11 mouse cellular contexts compared by ENCODE assay signal in the genomic region with DNA sequence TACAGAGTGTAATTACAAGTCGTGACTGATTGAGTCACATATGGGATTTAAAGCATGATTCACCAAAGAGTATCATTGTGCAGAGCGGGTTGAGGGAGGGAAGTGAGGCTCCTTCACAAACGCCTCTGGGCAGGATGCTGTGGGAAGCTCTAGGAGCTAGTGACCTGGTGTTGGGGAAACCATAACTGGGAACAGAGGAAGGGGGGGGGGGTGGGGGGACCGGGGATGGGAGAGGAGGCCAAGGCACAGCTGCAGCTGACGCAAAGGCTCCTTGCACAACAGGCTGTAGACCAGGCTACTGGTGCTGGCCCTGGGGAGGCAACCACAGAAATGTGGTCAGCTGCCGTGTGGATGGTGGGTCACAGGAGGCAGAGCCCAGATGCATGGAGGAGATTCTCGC.
DNase-seq lines count a peak whose midpoint lies in the region; ATAC-seq lines count a peak whose summit lies in the region.
"Had no signal": no experiment of that assay in that cellular context is flagged by ENCODE, and none has a peak within 500 bp of the region (broad histone marks: within the 10 kb centered on the region; RNA-seq: fewer than 3 reads in every experiment).

No protein-coding gene starts in this region.

- H3K27me3 ChIP-seq in heart, embryonic 16.5 days (ENCODE audit: control insufficient read depth, insufficient read depth, low read length): no peaks in the 10 kb centered on the region
- H3K27me3 ChIP-seq in lung, embryonic 15.5 days: no peaks in the 10 kb centered on the region
- H3K27me3 ChIP-seq: forebrain, embryonic 15.5 days had no signal

- H3K4me2 ChIP-seq in heart, embryonic 16.5 days (ENCODE audit: low read depth, low read length): no peak overlapping the region
- no peak overlapping the region for H3K4me2 ChIP-seq in lung, embryonic 15.5 days
- H3K4me2 ChIP-seq: forebrain, embryonic 15.5 days; midbrain, embryonic 11.5 days had no signal

- H3K4me3 ChIP-seq in heart, embryonic 16.5 days (ENCODE audit: low read length): no peak overlapping the region
- H3K4me3 ChIP-seq in lung, embryonic 15.5 days: no peak overlapping the region
- H3K4me3 ChIP-seq: forebrain, embryonic 15.5 days had no signal

- no peaks in the 10 kb centered on the region for H3K9me3 ChIP-seq in heart, embryonic 16.5 days (replicated peaks; ENCODE audit: control insufficient read depth, low read length)
- no peaks in the 10 kb centered on the region for H3K9me3 ChIP-seq in lung, embryonic 15.5 days
- H3K9me3 ChIP-seq: forebrain, embryonic 15.5 days had no signal

- no peak overlapping the region for H3K9ac ChIP-seq in heart, embryonic 16.5 days (ENCODE audit: low read length)
- H3K9ac ChIP-seq in lung, embryonic 15.5 days: no peak overlapping the region
- H3K9ac ChIP-seq: forebrain, embryonic 15.5 days had no signal

- peaks cover 14% of the 10 kb centered on the region for H3K4me1 ChIP-seq in heart, embryonic 16.5 days (ENCODE audit: control insufficient read depth, insufficient read depth, low read length)
- H3K4me1 ChIP-seq in lung, embryonic 15.5 days: peaks cover 21% of the 10 kb centered on the region; the same call in 1 of the 2 replicates
- H3K4me1 ChIP-seq: forebrain, embryonic 15.5 days had no signal

- DNase-seq in heart, postnatal 4 days: no peak
- no peak for DNase-seq in lung, adult 18-20 months
- peak; percentile 30 for DNase-seq in c-Kit-positive CD71-negative TER-119-negative erythroid progenitor cells, embryonic 14.5 days (ENCODE audit: low read depth)
- DNase-seq in lung, postnatal 4 days: peak; percentile 54 to 69
- no peak for DNase-seq in cerebellum, adult 11 months
- DNase-seq in ovary, postnatal 10 days (ENCODE audit: low spot score): no peak
- DNase-seq: cerebellum, adult 2 months had no signal

- no peak overlapping the region for H3K27ac ChIP-seq in heart, embryonic 16.5 days (ENCODE audit: low read length)
- no peak overlapping the region for H3K27ac ChIP-seq in lung, embryonic 15.5 days
- H3K27ac ChIP-seq: forebrain, embryonic 15.5 days had no signal

- ATAC-seq in heart, embryonic 16.5 days (replicated peaks; ENCODE audit: extremely low read depth, insufficient read depth, low FRiP score): peak; percentile 41
- peak; percentile 42; the same call in 1 of the 2 replicates for ATAC-seq in lung, embryonic 15.5 days (ENCODE audit: borderline replicate concordance, extremely low read depth, low FRiP score, low TSS enrichment)
- ATAC-seq: forebrain, embryonic 15.5 days had no signal

- 68% methylated on average over 7 of the region's 7 CpGs for WGBS in heart, embryonic 16.5 days
- WGBS in lung, embryonic 15.5 days: 47% methylated on average over 7 of the region's 7 CpGs

- no peaks in the 10 kb centered on the region for H3K36me3 ChIP-seq in heart, embryonic 16.5 days (ENCODE audit: control insufficient read depth, insufficient read depth)
- no peaks in the 10 kb centered on the region for H3K36me3 ChIP-seq in lung, embryonic 15.5 days
- H3K36me3 ChIP-seq: forebrain, embryonic 15.5 days had no signal

Comparison
In these comparisons a context has a peak if more than half of its experiments do, and no peak if none do; other contexts are left out.
1. DNase-seq: peak in c-Kit-positive CD71-negative TER-119-negative erythroid progenitor cells, embryonic 14.5 days (single experiment) and lung, postnatal 4 days (2 of 2); none in heart, postnatal 4 days (single experiment), lung, adult 18-20 months (0 of 2), cerebellum, adult 11 months (single experiment) and ovary, postnatal 10 days (single experiment).